Mouse (Mus musculus) testis, adult 2 months (tissue): ENCODE measurements around the gene Rrm1.

Experiments used
- CTCF ChIP-seq: fragments of 200-500 bp; IDR thresholded peaks from 2 replicates; pipeline ENCODE4 v1.5.1; 2012; ENCODE audit warnings: low read depth, mild to moderate bottlenecking, inconsistent platforms, low read length, moderate library complexity; ENCODE audit not compliant: control insufficient read depth, insufficient read depth, insufficient replicate concordance
- POLR2A ChIP-seq: fragments of 200-500 bp; IDR thresholded peaks from 2 replicates; pipeline ENCODE4 v1.6.1; 2012; ENCODE audit warnings: low read depth, mild to moderate bottlenecking, inconsistent platforms, low read length, moderate library complexity; ENCODE audit not compliant: control insufficient read depth

DNA sequence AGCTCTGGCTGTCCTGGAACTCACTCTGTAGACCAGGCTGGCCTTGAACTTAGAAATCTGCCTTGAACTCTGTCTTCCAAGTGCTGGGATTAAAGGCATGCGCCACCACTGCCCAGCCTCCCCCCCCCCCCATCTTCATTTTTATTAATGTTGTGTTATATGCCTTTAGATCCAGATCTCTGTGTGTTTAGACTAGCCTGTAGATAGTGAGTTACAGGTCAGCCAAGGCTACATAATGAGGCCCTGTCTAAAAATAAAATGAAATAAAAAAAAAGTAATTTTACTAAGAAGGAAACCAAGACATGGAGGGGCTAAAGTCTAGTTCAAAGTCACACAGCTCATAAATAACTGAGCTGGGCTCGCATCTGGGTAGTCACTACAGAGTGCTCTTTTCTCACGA lies 37.4 kb downstream of the Rrm1 start:
- TF ChIP-seq CTCF, result no peak
- no peak for TF ChIP-seq POLR2A
